Mouse (Mus musculus) embryo, embryonic 11 days (tissue): ENCODE measurements at regions not wholly inside any gene's neighbourhood (a gene's known extent, or its start where the extent isn't known, plus 50 kb on each side); places are given as distances from the start of the nearest gene placed in this dataset.
"Not testable (repeated sequence)": the region's sequence is repeated elsewhere in the genome, so short reads cannot be mapped to it uniquely, and the experiment has no call there.

Source experiments
- DNase-seq: peaks from one replicate; pipeline ENCODE4 v3.0.0-alpha.2; 2015

GRCm38 (mm10) chr12:107184426-107184825, 304.0 kb upstream of the 3110018I06Rik start:
- DNase-seq = no peak

GRCm38 (mm10) chr12:107186361-107186760, 302.1 kb upstream of the 3110018I06Rik start:
- DNase-seq = no peak

- no peak for DNase-seq
These were observed 300.4 kb upstream of the 3110018I06Rik start for GRCm38 (mm10) chr12:107188055-107188454.

GRCm38 (mm10) chr12:107198389-107199018, 289.9 kb upstream of the 3110018I06Rik start:
- no peak for DNase-seq

- no peak for DNase-seq
These were observed 287.5 kb upstream of the 3110018I06Rik start for GRCm38 (mm10) chr12:107200903-107201302.

GRCm38 (mm10) chr12:107208826-107209225, 279.6 kb upstream of the 3110018I06Rik start:
- DNase-seq = not testable (repeated sequence)

- no peak for DNase-seq
These were observed 275.6 kb upstream of the 3110018I06Rik start for GRCm38 (mm10) chr12:107212826-107213225.

- no peak for DNase-seq
These were observed 272.3 kb upstream of the 3110018I06Rik start for GRCm38 (mm10) chr12:107216119-107216518.

GRCm38 (mm10) chr12:107221276-107221970, 267.0 kb upstream of the 3110018I06Rik start:
- DNase-seq = no peak

- no peak for DNase-seq
These were observed 266.3 kb upstream of the 3110018I06Rik start for GRCm38 (mm10) chr12:107222106-107222505.

- no peak for DNase-seq
These were observed 258.3 kb upstream of the 3110018I06Rik start for GRCm38 (mm10) chr12:107230097-107230496.

- peak; percentile 21 for DNase-seq
These were observed 256.8 kb upstream of the 3110018I06Rik start for GRCm38 (mm10) chr12:107231629-107232028.

GRCm38 (mm10) chr12:107250747-107251470, 237.5 kb upstream of the 3110018I06Rik start:
- no peak for DNase-seq

GRCm38 (mm10) chr12:107251981-107252380, 236.5 kb upstream of the 3110018I06Rik start:
- DNase-seq = peak; percentile 4

- no peak for DNase-seq
These were observed 226.4 kb upstream of the 3110018I06Rik start for GRCm38 (mm10) chr12:107262076-107262475.

GRCm38 (mm10) chr12:107262516-107262915, 225.9 kb upstream of the 3110018I06Rik start:
- no peak for DNase-seq

- DNase-seq = no peak
These were observed 221.7 kb upstream of the 3110018I06Rik start for GRCm38 (mm10) chr12:107266696-107267095.

- DNase-seq = no peak
These were observed 202.8 kb upstream of the 3110018I06Rik start for GRCm38 (mm10) chr12:107285622-107286021.

- DNase-seq = no peak
These were observed 197.1 kb upstream of the 3110018I06Rik start for GRCm38 (mm10) chr12:107291377-107291776.

GRCm38 (mm10) chr12:107307094-107307740, 181.2 kb upstream of the 3110018I06Rik start:
- peak; percentile 27 for DNase-seq

GRCm38 (mm10) chr12:107315446-107315845, 173.0 kb upstream of the 3110018I06Rik start:
- DNase-seq = no peak

GRCm38 (mm10) chr12:107322861-107323260, 165.6 kb upstream of the 3110018I06Rik start:
- DNase-seq = peak; percentile 28

- no peak for DNase-seq
These were observed 162.3 kb upstream of the 3110018I06Rik start for GRCm38 (mm10) chr12:107326101-107326500.
